Mouse (Mus musculus) c-Kit-positive CD71-positive TER-119-negative erythroid progenitor cells, embryonic 14.5 days (primary cell): ENCODE data around the gene Cdc42ep3.

ENCODE experiments used
- DNase-seq: peaks from one replicate; pipeline ENCODE4 v3.0.0-alpha.2; 2013; ENCODE audit warnings: low read depth

Gene Cdc42ep3

GRCm38 (mm10) chr17:79287302-79287701 lies 67.6 kb downstream of the Cdc42ep3 start:
- DNase-seq: no peak

DNA sequence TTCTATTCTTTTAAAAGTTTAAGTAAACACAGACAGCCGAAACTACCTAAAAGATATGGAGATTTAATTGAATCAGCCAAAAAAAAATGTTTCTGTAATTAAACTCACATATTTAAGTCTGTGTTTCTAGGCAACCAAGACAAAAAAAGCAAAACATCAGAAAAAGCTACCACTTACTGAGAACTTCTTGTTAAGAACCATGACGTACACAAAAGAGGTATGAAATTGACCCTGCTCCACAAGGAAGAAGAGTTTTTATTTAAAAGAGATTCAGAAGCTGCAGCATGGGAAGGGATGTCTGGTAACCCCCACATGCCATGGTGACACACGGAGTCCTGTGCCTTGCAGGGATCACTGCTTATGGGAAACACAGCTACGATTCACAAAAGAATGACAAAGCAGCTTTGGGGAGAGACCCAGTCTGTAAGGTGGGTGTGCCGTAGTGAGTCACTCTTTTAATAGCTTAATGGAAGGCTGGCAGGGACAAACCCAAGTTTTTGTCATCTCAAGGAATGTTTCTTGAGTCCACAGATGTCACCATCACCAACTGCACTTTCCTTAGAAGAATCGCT lies 69.8 kb downstream of the Cdc42ep3 start:
- DNase-seq: no peak
